Mouse (Mus musculus): ENCODE results near the gene Ugt8a.

- TF ChIP-seq POLR2A (IDR thresholded peaks at IDR 0.05; ENCODE audit: insufficient read length, low read depth) = no peak
- no peak for TF ChIP-seq CEBPB (IDR thresholded peaks at IDR 0.05; ENCODE audit: insufficient read depth, poor library complexity, severe bottlenecking)
- no peak for TF ChIP-seq TCF12 (IDR thresholded peaks at IDR 0.05; ENCODE audit: insufficient read depth, poor library complexity, severe bottlenecking)
- TF ChIP-seq E2F4 (IDR thresholded peaks at IDR 0.05; ENCODE audit: insufficient read depth) = no peak
- no peak for TF ChIP-seq POLR2AphosphoS2 (IDR thresholded peaks at IDR 0.05; ENCODE audit: insufficient read length, low read depth)
- no peak for TF ChIP-seq MAX (IDR thresholded peaks at IDR 0.05; ENCODE audit: low read depth)
- no peak for TF ChIP-seq MYOD1 (IDR thresholded peaks at IDR 0.05; ENCODE audit: control insufficient read depth in 1 of 3, insufficient read length in 2 of 3, low read depth in 2 of 3)
These were observed 55.4 kb downstream of the Ugt8a start for GRCm38 (mm10) chr3:125883009-125883408.

Data from myocyte (in vitro differentiated cells).